Mouse (Mus musculus) C2C12 (cell line): ENCODE measurements around the gene Actbl2.

Experiments used
- CEBPB ChIP-seq: IDR thresholded peaks from one replicate; pipeline ENCODE4 v1.6.1; 2011; ENCODE audit warnings: low read depth, mild to moderate bottlenecking, control low read depth, moderate library complexity
- CTCF ChIP-seq: IDR thresholded peaks from one replicate; pipeline ENCODE4 v1.5.1; 2011; ENCODE audit not compliant: control insufficient read depth, insufficient read depth, insufficient read length
- MAX ChIP-seq: IDR thresholded peaks from one replicate; pipeline ENCODE4 v1.6.1; 2011; ENCODE audit warnings: mild to moderate bottlenecking, control low read depth

- TF ChIP-seq CTCF: no peak
- TF ChIP-seq CEBPB: no peak
- no peak for TF ChIP-seq MAX
Measured at GRCm38 (mm10) chr13:111251795-111252194, 3.0 kb upstream of the Actbl2 start.
